Mouse (Mus musculus) neural tube, embryonic 15.5 days (tissue): ENCODE measurements around the gene Panx3. TPM values are rescaled to one million over a fixed set of nuclear protein-coding genes. Genes with fewer than 3 reads are reported as not detected.

ENCODE experiments used
- ATAC-seq: fragments of 200-750 bp; cut with Nextera tagmentation; 2 replicates; pipeline ENCODE4 v1.8.0; 2017; ENCODE audit warnings: mild to moderate bottlenecking, moderate TSS enrichment, moderate library complexity; ENCODE audit not compliant: low FRiP score
- H3K27ac ChIP-seq: fragments of 300-500 bp; sonication (generic); replicated peaks from 2 replicates; pipeline ENCODE4 v1.5.1; 2015; ENCODE audit warnings: mild to moderate bottlenecking, inconsistent platforms
- H3K27me3 ChIP-seq: fragments of 300-500 bp; sonication (generic); replicated peaks from 2 replicates; pipeline ENCODE4 v1.6.1; 2015; ENCODE audit warnings: inconsistent platforms
- H3K36me3 ChIP-seq: fragments of 300-500 bp; sonication (generic); 2 replicates; pipeline ENCODE4 v1.6.1; 2015; ENCODE audit warnings: inconsistent platforms
- H3K4me1 ChIP-seq: fragments of 300-500 bp; sonication (generic); 2 replicates; pipeline ENCODE4 v1.6.1; 2015; ENCODE audit warnings: inconsistent platforms
- H3K4me2 ChIP-seq: fragments of 300-500 bp; sonication (generic); 2 replicates; pipeline ENCODE4 v1.6.1; 2015; ENCODE audit warnings: inconsistent platforms, mild to moderate bottlenecking, moderate library complexity
- H3K4me3 ChIP-seq: fragments of 300-500 bp; sonication (generic); replicated peaks from 2 replicates; pipeline ENCODE4 v1.5.1; 2015; ENCODE audit warnings: mild to moderate bottlenecking, inconsistent platforms
- H3K9ac ChIP-seq: fragments of 300-500 bp; sonication (generic); replicated peaks from 2 replicates; pipeline ENCODE4 v1.6.1; 2015; ENCODE audit warnings: mild to moderate bottlenecking, inconsistent platforms
- H3K9me3 ChIP-seq: fragments of 300-500 bp; sonication (generic); replicated peaks from 2 replicates; pipeline ENCODE4 v1.6.1; 2016; ENCODE audit warnings: inconsistent platforms
- WGBS: fragments of 180-500 bp; shearing (Covaris S2); methylation state at CpG from one replicate; pipeline ENCODE4 v1.1.7; 2015; ENCODE audit warnings: mixed read lengths; 5-methylcytosine and 5-hydroxymethylcytosine counted together
- polyA plus RNA-seq: library from polyadenylated mRNA; unstranded; fragments of >200 nt; fragmentation: Nextera tagmentation; extraction: Ambion mirVana; gene quantifications from 2 replicates; pipeline ENCODE4 v1.2.1, GENCODE M21; 2015

Gene Panx3
- polyA plus RNA-seq, 1 experiment from 2014 or later, result 1.1 TPM

GRCm38 (mm10) chr9:37613911-37614280 is 55.1 kb downstream of the Panx3 start:
- H3K27ac ChIP-seq, result peak overlapping the region; percentile 89
- H3K4me1 ChIP-seq, result peaks cover 16% of the 10 kb centered on the region
- peak overlapping the region; percentile 71 for H3K4me3 ChIP-seq
- peak; percentile 70; the same call in 1 of the 2 replicates for ATAC-seq
- peak overlapping the region; percentile 79 for H3K9ac ChIP-seq
- H3K36me3 ChIP-seq, result no peaks in the 10 kb centered on the region
- H3K4me2 ChIP-seq, result peak overlapping the region; percentile 73
- WGBS, result 23% methylated on average over 6 of the region's 6 CpGs
- no peaks in the 10 kb centered on the region for H3K9me3 ChIP-seq
- H3K27me3 ChIP-seq, result no peaks in the 10 kb centered on the region

- ATAC-seq, result peak; percentile 97
- H3K4me3 ChIP-seq, result peak within 1 kb of the TSS; percentile 71
- peak within 1 kb of the TSS; percentile 73 for H3K4me2 ChIP-seq
- peaks cover 16% of the 10 kb centered on the region for H3K4me1 ChIP-seq
- H3K27me3 ChIP-seq, result no peaks in the 10 kb centered on the region
- H3K9me3 ChIP-seq, result no peaks in the 10 kb centered on the region
- no peaks in the 10 kb centered on the region for H3K36me3 ChIP-seq
- peak within 1 kb of the TSS; percentile 79 for H3K9ac ChIP-seq
- WGBS, result under 1% methylated on average over 45 of the region's 45 CpGs
- H3K27ac ChIP-seq, result peak within 1 kb of the TSS; percentile 89
These were observed 55.7 kb downstream of the Panx3 start, which contains the start of gene Spa17 for GRCm38 (mm10) chr9:37613182-37613910. TSS of gene Spa17 (minus strand) at chr9:37613722.

Other genes starting within 250 kb of the Panx3 start
- gene Robo3, start 236.0 kb downstream of the Panx3 start, polyA plus RNA-seq, result 4.8 and 8.7 TPM in 2 replicates
- gene Msantd2, start 179.9 kb downstream of the Panx3 start, polyA plus RNA-seq, result 27.6 and 30.7 TPM in 2 replicates
- 42.2 and 47.0 TPM in 2 replicates for gene Esam, start 141.2 kb downstream of the Panx3 start, polyA plus RNA-seq
- gene Vsig2, start 130.0 kb downstream of the Panx3 start, polyA plus RNA-seq, result 0.54 and 0.91 TPM in 2 replicates
- 3.8 and 6.9 TPM in 2 replicates for gene Nrgn, start 116.3 kb downstream of the Panx3 start, polyA plus RNA-seq
- 13.3 and 14.9 TPM in 2 replicates for gene Siae, start 113.5 kb downstream of the Panx3 start, polyA plus RNA-seq
- gene Spa17, start 55.5 kb downstream of the Panx3 start, polyA plus RNA-seq, result 7.4 and 11.0 TPM in 2 replicates
- gene Tbrg1, start 11.9 kb downstream of the Panx3 start, polyA plus RNA-seq, result 87.5 and 94.9 TPM in 2 replicates
- gene Olfr160, start 47.0 kb upstream of the Panx3 start, polyA plus RNA-seq, result not detected in 2 replicates
- gene Olfr874, start 75.9 kb upstream of the Panx3 start, polyA plus RNA-seq, result not detected in 2 replicates
- gene Olfr875, start 102.6 kb upstream of the Panx3 start, polyA plus RNA-seq, result not detected in 2 replicates
- gene Olfr876, start 133.8 kb upstream of the Panx3 start, polyA plus RNA-seq, result not detected in 2 replicates
- gene Olfr877, start 185.0 kb upstream of the Panx3 start, polyA plus RNA-seq, result not detected in 2 replicates
- gene Olfr145, start 227.5 kb upstream of the Panx3 start, polyA plus RNA-seq, result not detected in 2 replicates
- gene Olfr878, start 248.6 kb upstream of the Panx3 start, polyA plus RNA-seq, result not detected in 2 replicates